In the genomic region with DNA sequence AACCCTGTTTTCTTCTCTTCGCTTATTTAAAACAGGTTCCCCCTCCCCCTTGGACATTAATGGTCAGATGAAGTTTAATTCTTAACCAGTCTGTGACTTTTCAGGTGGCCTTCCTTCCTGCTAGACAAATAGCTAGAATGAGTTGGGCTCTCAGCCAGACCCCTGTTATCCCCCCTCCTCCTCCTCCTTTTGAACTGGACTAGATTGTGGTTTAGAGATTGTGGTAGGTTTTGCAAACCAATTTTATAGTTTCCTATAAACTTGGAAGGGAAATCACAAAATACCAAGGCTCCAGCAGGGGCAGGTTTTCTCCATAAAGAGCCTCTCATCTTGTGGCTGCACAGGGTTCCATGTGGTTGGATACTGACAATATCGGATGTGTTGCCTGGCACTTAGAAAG, we compare ENCODE assay signal across 22 mouse cellular contexts.
DNase-seq lines count a peak whose midpoint lies in the region; ATAC-seq and TF ChIP-seq lines count a peak whose summit lies in the region.
"Had no signal": no experiment of that assay in that cellular context is flagged by ENCODE, and none has a peak within 500 bp of the region (broad histone marks: within the 10 kb centered on the region; RNA-seq: fewer than 3 reads in every experiment).

No protein-coding gene starts in this region.

- no peak for TF ChIP-seq CTCF in Patski (IDR thresholded peaks at IDR 0.05)

- H3K4me1 ChIP-seq in embryonic facial prominence, embryonic 14.5 days (ENCODE audit: control insufficient read depth, insufficient read depth, low read length), result peaks cover 5% of the 10 kb centered on the region; the same call in 1 of the 2 replicates
- H3K4me1 ChIP-seq in embryonic facial prominence, embryonic 10.5 days, result peaks cover 16% of the 10 kb centered on the region

- DNase-seq in embryonic facial prominence, embryonic 14.5 days (ENCODE audit: low spot score), result peak; percentile 39
- DNase-seq in embryonic facial prominence, embryonic 10.5 days (ENCODE audit: low spot score), result no peak
- no peak for DNase-seq in Patski (ENCODE audit: low read depth, low spot score)
- DNase-seq in kidney, adult 8-10 months, result peak; percentile 80 to 83
- DNase-seq in kidney, postnatal 14 days, result peak; percentile 81
- no peak for DNase-seq in neural tube, embryonic 10.5 days (ENCODE audit: extremely low spot score, low spot score)
- DNase-seq in cerebellum, postnatal 25 days, result no peak
- no peak for DNase-seq in layer of hippocampus, postnatal 36 days
- DNase-seq: adrenal gland, postnatal 25 days; cerebellum, adult 11 months; cerebellum, postnatal 14 days; gastrocnemius, postnatal 10 days; heart, adult 18-20 months; lung, adult 2 months; thymus, postnatal 25 days had no signal

- CTCF ChIA-PET in Patski (lab: Charles Lee), result interaction anchor here (1.0 to 2.2 kb wide), 2 partner anchors 44 to 248 kb away, joined by 3 to 9 read pairs; no protein-coding TSS in a partner anchor

- no peak overlapping the region for H3K9ac ChIP-seq in embryonic facial prominence, embryonic 14.5 days (ENCODE audit: low read depth, low read length)
- H3K9ac ChIP-seq: forebrain, embryonic 12.5 days; heart, embryonic 15.5 days; midbrain, embryonic 13.5 days; neural tube, embryonic 15.5 days had no signal

- ATAC-seq in embryonic facial prominence, embryonic 14.5 days (ENCODE audit: low read depth), result no peak
- peak; percentile 40 for ATAC-seq in Patski
- ATAC-seq: midbrain, embryonic 13.5 days had no signal

- H3K4me3 ChIP-seq in embryonic facial prominence, embryonic 14.5 days (ENCODE audit: low read depth, low read length), result no peak overlapping the region
- no peak overlapping the region for H3K4me3 ChIP-seq in embryonic facial prominence, embryonic 10.5 days
- H3K4me3 ChIP-seq: forebrain, embryonic 12.5 days; heart, embryonic 15.5 days; left cerebral cortex, adult 2 months; limb, embryonic 10.5 days; midbrain, embryonic 13.5 days; myocyte; neural tube, embryonic 15.5 days had no signal

- POLR2A ChIA-PET in Patski (lab: Charles Lee), result no interaction called here

- no peak overlapping the region for H3K27ac ChIP-seq in embryonic facial prominence, embryonic 14.5 days (replicated peaks; ENCODE audit: low read depth, low read length)
- H3K27ac ChIP-seq in embryonic facial prominence, embryonic 10.5 days (replicated peaks), result no peak overlapping the region
- H3K27ac ChIP-seq: forebrain, embryonic 12.5 days; heart, embryonic 15.5 days; limb, embryonic 10.5 days; midbrain, embryonic 13.5 days; neural tube, embryonic 15.5 days had no signal

- H3K36me3 ChIP-seq in embryonic facial prominence, embryonic 14.5 days (ENCODE audit: control insufficient read depth, insufficient read depth, low read length), result no peaks in the 10 kb centered on the region
- no peaks in the 10 kb centered on the region for H3K36me3 ChIP-seq in embryonic facial prominence, embryonic 10.5 days (replicated peaks)
- H3K36me3 ChIP-seq: forebrain, embryonic 12.5 days; heart, embryonic 15.5 days; limb, embryonic 10.5 days; midbrain, embryonic 13.5 days; neural tube, embryonic 15.5 days had no signal

- H3K27me3 ChIP-seq in embryonic facial prominence, embryonic 14.5 days (replicated peaks; ENCODE audit: control insufficient read depth, insufficient read depth, low read length), result no peaks in the 10 kb centered on the region
- peaks cover 43% of the 10 kb centered on the region for H3K27me3 ChIP-seq in embryonic facial prominence, embryonic 10.5 days (replicated peaks; ENCODE audit: low read depth, poor library complexity, severe bottlenecking)
- H3K27me3 ChIP-seq in Patski, result no peaks in the 10 kb centered on the region
- H3K27me3 ChIP-seq: heart, embryonic 15.5 days; neural tube, embryonic 15.5 days had no signal

- no peaks in the 10 kb centered on the region for H3K9me3 ChIP-seq in embryonic facial prominence, embryonic 14.5 days (ENCODE audit: control insufficient read depth, low read length)
- H3K9me3 ChIP-seq in embryonic facial prominence, embryonic 10.5 days, result no peaks in the 10 kb centered on the region
- H3K9me3 ChIP-seq: forebrain, embryonic 12.5 days; heart, embryonic 15.5 days; limb, embryonic 10.5 days; midbrain, embryonic 13.5 days; neural tube, embryonic 15.5 days had no signal

- no peak overlapping the region for H3K4me2 ChIP-seq in embryonic facial prominence, embryonic 14.5 days (ENCODE audit: low read depth, low read length)
- H3K4me2 ChIP-seq: forebrain, embryonic 12.5 days; heart, embryonic 15.5 days; midbrain, embryonic 13.5 days; neural tube, embryonic 15.5 days had no signal

- WGBS in embryonic facial prominence, embryonic 14.5 days, result 77% methylated on average over 2 of the region's 2 CpGs
- 90% methylated on average over 2 of the region's 2 CpGs for WGBS in embryonic facial prominence, embryonic 10.5 days

- in situ Hi-C loops in Patski (cut with MboI; ENCODE audit: low pct_unique_long_range_greater_than_20kb), result no loop called here

Comparison
In these comparisons a context has a peak if more than half of its experiments do, and no peak if none do; other contexts are left out.
1. DNase-seq: peak in embryonic facial prominence, embryonic 14.5 days (single experiment), kidney, adult 8-10 months (2 of 2) and kidney, postnatal 14 days (single experiment); none in embryonic facial prominence, embryonic 10.5 days (single experiment), Patski (single experiment), neural tube, embryonic 10.5 days (single experiment), cerebellum, postnatal 25 days (0 of 2) and layer of hippocampus, postnatal 36 days (0 of 2).